Mouse (Mus musculus): ENCODE results near the gene Gabra1.

Gene Gabra1

DNA sequence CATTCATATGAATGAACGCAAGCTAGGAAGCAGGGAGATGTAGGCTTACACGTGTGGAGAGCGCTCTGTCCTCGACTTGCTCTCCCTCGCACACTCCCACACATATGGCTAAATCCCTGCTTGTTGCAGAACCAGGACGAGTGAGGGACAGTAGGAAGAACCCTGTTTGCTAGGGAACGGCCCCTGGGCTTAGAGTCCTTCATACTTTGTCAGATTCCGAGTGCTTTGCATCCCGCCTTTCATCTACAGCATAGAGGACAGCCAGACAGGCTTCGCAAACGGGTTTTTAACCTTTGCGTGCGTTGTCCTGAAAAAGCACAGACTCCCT, at the start of gene Gabra1:
TSS of gene Gabra1 (minus strand) at position 106 of the 328 bp plus-strand sequence.
- peak in 1 of 2 experiments; percentile 4 for DNase-seq (ENCODE audit: low spot score in 2 of 2)

DNA sequence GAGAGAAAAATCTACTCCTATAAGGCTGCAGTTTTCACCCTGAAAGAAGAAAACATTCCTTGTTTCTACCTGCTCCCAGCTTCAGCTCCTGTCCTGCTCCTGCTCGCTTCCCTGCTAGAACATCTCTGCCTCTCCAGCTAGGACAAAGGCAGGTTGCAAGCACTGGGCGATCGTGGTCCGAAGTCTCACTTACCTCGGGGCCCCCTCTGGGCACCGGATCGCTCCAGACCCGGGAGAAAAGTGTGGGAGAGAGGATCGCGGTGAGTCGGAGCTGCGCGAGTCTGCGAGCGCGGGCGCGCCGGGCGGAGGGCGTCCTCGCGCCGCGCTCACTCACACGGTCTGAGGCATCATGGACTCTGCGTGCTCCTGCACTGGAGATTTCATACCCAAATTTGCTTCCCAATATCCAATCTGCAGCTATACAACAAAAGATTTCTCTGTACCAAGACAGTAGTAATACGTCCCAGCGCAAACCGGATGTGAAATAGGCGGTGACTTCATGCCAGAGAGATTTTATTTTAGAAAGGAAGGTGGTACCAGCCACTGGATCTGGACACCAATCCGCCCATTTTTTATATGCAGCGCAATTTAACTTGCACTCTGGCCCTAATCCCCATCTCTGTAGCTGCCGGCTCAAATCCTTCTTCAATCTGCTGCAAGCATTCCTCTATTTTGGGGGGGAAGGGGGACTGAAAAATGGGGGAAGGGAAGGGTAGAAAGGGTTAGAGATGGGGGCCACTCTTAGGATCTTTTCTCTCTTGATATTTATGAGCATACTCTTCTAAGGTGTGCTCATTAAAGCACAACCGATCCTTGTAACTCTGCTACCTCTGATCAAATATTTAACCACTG, 531 bp downstream of the Gabra1 start:
- DNase-seq (ENCODE audit: low spot score in 2 of 2): peak in 1 of 2 experiments; percentile 18

DNA sequence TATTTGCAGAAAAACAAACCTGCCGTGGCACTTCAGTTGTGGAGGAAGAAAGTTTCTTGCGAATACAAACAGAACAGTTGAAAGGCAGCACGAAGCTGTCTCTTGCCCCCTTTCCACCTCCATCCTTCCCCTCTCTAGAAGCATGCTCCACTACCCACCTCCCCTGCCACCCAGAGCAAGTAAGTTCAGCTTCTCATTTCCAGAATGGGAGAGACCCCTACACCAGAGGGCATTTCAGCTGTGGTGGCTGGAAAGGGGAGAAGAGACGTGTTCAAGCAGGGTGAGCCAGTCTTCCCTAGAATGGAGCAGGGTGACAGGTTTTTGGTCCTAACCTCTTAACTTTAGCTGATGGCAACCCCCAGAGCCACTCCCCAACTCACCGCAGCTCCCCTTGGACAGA, 1.3 kb downstream of the Gabra1 start:
- no peak for DNase-seq (ENCODE audit: low spot score in 2 of 2)

DNA sequence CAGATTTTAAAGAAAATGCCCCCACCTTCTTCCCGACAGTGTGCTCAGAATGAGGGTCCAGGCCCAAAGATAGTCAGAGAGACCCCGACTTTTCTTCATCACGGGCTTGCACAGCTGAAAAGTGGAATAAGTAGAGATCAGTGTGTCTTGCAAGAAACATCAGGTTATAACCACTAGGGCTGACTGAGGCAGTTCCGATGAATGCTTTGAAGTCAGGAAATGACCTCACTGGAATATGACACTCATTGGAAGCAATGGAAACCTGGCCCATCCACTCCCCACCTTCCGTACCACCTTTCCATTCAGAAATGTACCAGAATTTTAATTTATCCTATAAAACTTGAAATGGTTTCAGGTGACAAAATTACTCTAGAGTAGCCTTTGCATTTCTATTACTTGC, 3.2 kb downstream of the Gabra1 start:
- DNase-seq (ENCODE audit: low spot score in 2 of 2): no peak

DNA sequence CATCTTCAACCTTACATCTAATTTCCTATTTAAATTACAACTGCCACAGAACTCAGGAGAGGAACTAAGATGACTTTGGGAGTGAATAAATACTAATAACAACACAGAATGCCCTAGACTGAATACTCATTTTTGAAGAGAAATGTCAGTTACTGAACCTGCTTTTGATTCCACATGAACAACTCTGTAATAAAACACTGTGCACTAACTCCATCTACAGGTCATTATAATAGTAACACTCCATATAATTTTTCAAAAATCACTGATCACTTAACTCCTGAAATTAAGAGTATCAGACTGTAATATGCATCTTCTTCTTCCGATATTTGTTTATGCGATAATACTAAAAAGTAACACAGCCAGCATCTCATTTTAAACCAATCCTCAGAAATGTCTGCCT, 4.4 kb downstream of the Gabra1 start:
- no peak for DNase-seq (ENCODE audit: low spot score in 2 of 2)

DNA sequence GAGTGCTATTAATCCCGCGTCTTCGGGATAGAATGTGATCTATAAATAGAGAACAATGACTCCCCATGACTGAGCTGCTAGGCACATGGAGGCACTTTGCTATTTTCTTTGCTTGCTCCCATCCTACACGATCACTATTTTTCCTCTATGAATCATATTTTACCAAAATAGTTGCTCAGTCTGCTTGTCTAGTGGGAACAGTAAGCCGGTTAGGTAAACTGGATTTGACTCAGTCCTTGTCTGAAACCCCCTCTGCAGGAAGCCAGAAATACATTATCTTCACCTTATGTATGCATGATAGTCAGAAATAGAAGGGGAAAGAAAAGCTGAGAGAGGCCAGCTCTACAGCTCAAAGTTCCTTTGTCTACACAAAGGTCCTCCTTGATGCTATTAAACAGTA, 31.3 kb downstream of the Gabra1 start:
- no peak for DNase-seq (ENCODE audit: low spot score in 2 of 2)

DNA sequence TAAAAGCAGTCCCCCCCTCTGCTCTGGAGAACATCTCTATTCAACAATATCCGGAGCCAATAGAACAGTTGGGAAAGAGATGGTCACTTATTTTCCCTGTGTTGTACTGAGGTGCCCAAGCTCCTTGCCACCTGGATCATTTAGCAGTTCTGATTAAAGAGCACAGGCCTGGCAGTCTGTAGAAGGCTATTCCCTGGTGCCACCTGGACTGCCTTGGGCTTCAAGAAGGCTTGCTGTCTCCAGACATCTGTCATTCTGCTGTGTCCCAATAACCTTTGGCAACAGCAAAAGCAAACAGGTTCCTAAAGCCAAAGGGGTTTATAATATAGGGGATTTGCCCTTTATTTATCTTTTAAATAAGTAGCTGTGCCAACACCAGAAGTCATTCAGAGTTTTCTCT, 65.8 kb downstream of the Gabra1 start:
- DNase-seq (ENCODE audit: low spot score in 2 of 2): no peak

DNA sequence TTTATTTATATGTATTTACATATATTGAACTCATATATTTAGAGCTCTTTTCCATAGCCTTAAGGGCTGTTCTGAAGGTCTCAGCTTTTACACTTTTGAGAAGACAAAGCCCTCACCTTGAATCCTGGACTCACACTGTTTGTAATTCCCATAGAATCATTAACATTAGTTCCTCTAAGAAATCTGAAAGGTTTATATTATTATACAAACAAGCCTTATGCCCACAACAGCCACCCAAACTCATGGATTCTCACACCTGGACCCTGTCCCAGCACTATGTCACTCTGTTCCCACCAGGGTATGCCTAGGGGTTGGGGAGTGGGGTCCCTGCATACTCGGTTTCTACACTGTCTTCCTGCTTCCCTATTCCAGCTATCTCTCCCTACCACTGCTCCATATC, 72.7 kb downstream of the Gabra1 start:
- DNase-seq (ENCODE audit: low spot score in 2 of 2): no peak

DNA sequence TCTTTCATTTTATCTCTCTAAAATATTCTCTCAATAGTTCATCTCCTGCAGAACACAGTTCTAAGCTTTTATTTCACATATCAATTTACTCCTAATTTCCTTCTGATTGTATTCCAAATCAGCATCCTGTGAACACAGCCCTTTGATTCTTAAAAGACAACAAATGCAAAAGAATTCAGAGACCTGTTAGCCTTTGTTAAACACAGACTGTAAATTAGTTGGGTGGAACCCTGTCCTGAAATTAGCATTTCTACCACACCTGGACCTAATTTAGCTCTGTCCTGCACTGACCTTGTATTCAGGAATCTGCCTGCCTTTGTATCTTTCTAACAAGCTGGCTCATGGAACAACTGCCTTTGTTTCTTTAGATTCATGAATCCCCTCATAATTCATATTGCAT, 73.1 kb downstream of the Gabra1 start:
- no peak for DNase-seq (ENCODE audit: low spot score in 2 of 2)

DNA sequence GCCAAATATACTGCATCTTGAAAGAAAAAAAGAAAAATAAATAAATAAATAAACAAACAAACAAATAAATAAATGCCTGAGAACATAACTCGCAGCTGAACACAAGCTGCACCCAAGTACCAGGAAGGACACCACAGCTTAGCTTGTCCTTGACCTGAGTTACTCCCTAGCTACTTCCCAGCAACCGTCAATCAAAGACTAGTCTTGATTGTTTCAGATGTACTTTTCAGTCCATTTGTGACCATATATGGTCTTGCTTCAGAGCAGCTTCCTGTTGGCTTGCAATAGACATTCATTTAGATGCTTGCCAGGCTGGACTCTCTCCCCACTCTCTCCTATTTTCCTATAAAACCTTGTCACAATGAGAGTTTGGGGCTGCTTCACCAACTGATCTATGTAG, 87.2 kb downstream of the Gabra1 start:
- no peak for DNase-seq (ENCODE audit: low spot score in 2 of 2)
